Mouse (Mus musculus): ENCODE data around the gene Snrnp48.

Snrnp48 gene

DNA sequence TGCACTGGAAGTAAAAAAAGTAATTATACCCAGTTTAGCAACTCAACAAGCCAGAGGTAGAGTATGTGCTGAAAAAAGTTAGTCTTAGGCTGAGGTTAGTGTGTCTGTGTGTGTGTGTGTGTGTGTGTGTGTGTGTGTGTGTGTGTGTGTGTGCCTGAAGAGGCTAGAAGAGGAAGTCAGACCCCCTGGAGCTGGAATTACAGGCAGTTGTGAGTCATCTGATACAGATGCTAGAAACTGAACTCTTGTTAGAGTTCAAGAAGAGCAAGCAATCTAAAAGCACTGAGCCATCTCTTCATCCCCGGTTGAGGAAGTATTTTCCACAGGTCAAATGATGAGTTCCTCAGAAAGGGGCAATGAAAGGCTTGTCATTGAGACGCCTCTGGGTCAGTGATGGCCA, 54.2 kb downstream of the Snrnp48 start:
- DNase-seq (ENCODE audit: low read depth, low spot score) = no peak

DNA sequence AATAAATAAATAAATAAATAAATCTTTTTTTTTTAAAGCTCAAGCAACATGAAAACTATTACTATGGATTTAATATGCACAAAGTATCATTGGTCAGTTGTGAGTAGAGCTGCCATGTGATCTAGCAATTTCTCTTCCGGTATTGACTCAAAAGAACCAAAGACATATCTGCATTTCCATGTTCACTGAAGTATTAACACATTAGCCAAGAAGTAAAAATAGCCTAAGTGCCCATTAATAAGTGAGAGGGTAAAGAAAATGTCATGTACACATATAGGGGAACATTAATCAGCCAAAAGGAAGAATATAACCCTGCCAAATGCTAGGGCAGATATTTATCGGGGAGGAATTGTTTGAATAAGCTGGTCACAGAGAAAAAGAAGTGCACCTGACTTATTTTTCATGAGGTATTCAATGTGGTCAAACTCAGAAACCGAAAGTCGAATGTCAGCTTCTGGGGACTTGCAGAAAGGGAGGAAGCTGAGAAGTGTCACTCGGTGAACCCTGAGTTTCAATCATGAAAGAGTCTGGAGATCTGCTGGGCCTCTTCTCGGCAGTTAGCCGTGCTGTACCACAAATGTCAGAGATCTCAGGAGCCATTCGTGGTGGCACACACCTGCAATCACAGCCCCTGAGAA, 64.4 kb downstream of the Snrnp48 start:
- DNase-seq (ENCODE audit: low read depth, low spot score) = no peak

DNA sequence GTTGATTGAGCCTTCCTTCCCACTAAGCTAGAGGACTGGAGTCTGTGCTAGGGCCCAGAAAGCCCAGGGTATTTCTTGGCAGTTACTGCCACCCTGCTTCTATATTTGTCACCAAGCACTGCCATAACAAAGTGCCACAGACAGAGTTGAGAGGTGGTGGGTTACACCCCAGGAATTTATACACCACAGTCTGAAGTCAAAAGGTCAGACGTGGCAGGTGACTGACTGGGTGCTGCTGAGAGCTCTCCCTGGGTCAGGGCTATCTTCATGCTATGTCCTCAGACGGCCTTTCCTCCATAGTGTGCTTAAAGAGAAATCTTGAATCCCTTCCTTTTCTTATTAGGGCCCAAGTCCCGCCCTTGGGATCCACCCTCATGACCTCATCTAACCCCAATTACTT, 67.9 kb downstream of the Snrnp48 start:
- no peak for DNase-seq (ENCODE audit: low read depth, low spot score)

Measured in embryo, embryonic 11.5 days (tissue).